Mouse (Mus musculus): ENCODE measurements around the gene Flvcr2.

Flvcr2 gene

GRCm38 (mm10) chr12:85729945-85730290 lies 16.4 kb upstream of the Flvcr2 start:
- no peak for DNase-seq (ENCODE audit: low spot score in 2 of 2)

DNA sequence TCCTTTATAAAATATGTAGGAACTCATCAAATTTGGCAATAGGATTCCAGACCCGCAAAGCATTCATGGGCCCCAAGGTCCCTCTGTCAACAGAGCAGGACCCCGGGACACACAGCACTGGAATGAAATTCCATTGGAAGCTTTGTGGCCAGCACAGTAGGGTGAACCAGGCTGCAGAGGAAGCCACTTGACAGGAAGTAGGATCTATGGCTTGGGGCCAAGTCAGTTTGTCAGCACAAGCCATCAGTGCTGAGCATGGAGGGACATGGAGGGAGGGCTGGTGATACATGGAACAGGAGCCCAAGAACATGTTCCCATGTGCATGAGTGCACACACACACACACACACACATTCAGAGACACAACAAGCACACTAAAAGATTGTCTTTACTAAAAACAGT lies 10.1 kb upstream of the Flvcr2 start:
- DNase-seq (ENCODE audit: low spot score in 2 of 2), result no peak

GRCm38 (mm10) chr12:85736960-85737359 lies 9.4 kb upstream of the Flvcr2 start:
- DNase-seq (ENCODE audit: low spot score in 2 of 2), result no peak

- no peak for DNase-seq (ENCODE audit: low spot score in 2 of 2)
Measured at GRCm38 (mm10) chr12:85746696-85747219, 419 bp downstream of the Flvcr2 start.

GRCm38 (mm10) chr12:85747343-85747742 lies 1.0 kb downstream of the Flvcr2 start:
- DNase-seq (ENCODE audit: low spot score in 2 of 2), result no peak

GRCm38 (mm10) chr12:85749861-85750260 lies 3.5 kb downstream of the Flvcr2 start:
- no peak for DNase-seq (ENCODE audit: low spot score in 2 of 2)

DNA sequence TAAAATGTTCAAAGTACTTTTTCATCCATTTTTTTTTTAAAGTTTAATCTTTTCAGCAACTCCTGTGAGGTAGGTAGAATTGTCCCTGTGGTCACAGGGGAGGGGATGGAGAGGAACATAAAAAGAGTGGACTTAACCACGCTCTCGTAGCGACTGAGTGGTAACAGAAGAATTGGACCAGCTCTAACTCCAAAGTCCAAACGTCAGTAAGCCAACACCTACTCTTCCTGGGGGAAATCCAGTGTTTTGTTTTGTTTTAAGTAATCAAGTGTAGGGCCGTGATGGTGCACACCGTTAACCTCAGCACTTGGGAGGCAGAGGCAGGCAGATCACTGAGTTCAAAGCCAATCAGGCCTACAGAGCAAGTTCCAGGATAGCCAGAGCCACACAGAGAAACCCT lies 5.8 kb downstream of the Flvcr2 start:
- DNase-seq (ENCODE audit: low spot score in 2 of 2), result no peak

DNA sequence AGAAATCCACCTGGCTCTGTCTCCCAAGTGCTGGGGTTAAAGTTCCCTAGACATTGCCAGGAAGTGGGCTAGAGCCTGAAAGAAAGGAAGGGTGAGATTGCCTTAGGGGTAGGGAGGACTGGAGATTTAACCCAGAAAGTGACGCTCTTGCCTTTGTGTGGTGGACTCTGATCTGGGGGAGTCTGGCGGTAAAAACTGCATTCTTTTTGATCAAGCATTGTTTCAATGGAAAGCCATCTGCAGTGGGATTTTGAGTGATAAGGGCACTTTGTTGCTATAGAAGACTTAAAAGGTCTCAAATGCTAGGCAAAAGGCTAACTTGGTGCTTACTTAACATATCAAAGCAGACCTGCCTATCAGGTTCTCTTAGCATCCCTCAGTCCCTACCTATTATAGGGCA lies 6.9 kb downstream of the Flvcr2 start:
- no peak for DNase-seq (ENCODE audit: low spot score in 2 of 2)

DNA sequence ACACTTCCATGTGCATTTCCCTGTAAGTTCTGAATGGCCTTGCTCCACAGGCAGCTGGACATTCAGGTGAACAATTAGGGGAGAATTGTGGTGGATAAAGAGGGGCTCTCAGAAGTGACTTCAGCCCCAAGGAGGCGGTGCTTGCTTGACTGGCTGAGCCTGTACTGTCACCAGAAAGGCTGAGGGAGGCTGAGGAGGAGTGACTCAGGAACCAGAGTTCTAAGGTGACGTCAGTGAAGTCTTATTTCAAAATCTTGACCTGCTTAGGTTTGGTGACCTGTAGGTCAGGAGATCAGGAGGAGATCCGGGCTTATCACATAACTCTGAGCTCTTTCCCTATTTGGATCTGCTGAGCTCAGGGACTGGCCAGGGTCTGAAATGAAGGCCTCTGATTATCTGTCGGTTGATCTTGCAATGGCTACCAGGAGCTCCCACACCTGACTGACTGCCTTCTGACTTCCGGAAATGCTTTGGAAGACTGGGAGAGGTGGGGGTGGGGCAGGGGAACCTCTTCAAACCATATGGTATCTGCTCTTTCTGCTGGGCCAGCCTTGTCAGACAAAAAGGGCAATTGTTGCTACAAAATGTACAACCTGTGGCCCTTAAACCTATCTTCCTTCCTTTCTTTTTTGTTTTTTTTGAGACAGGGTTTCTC lies 8.4 kb downstream of the Flvcr2 start:
- no peak for DNase-seq (ENCODE audit: low spot score in 2 of 2)

DNA sequence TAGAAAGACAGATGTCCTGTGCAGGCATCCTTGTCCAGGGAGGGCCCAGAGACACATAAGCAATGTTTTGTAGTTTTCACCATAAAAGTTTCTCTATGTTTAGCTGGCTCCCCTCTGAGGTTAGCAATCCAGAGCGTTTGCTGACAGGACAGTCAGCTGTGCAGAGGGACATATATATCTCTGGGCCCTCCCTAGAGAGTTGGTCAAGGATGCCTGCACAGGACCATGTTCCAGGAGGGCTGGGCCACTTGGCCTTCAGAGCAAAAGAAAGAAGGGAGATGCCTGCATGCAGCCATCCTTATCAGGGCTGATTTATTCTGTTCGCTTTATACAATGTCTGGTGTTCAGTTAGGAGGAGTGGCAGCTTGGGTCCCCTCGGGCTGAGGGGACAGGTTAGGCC lies 10.1 kb downstream of the Flvcr2 start:
- no peak for DNase-seq (ENCODE audit: low spot score in 2 of 2)

DNA sequence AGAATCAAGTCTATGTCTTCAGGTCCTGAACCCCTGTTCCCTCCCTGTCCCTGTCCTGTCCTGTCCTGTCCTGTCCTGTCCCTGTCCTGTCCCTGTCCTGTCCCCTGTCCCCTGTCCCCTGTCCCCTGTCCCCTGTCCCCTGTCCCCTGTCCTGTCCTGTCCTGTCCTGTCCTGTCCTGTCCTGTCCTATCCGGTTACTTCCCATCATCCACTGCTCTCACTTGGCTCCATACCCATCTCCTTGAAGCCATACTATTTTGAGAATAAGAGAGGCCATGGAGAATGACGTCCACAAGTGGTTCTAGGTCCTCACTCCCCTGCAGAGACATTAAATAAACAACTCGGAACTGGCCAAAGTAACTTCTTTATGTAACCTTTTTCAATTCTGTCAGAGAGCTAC lies 10.7 kb downstream of the Flvcr2 start:
- DNase-seq (ENCODE audit: low spot score in 2 of 2), result no peak

DNA sequence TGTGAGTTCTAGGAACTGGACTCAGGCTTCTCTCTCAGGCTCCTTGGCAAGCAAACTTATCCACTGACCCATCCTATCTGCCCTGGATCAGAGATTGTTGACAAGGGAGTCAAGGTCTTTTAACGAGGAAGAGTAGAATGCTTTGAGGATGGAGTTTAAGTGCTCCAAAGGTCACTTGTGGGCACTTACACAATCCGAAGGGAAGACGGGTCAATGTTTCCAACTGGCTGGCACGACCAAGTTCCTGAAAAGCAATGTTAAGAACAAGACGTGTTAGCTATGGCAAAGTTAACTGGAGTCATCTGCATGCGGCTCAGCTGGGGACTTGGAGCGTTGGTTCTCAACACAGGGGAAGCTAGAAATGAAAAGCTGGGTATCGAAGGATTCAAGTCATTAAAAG lies 12.4 kb downstream of the Flvcr2 start:
- DNase-seq (ENCODE audit: low spot score in 2 of 2), result peak in 1 of 2 experiments; percentile 23

DNA sequence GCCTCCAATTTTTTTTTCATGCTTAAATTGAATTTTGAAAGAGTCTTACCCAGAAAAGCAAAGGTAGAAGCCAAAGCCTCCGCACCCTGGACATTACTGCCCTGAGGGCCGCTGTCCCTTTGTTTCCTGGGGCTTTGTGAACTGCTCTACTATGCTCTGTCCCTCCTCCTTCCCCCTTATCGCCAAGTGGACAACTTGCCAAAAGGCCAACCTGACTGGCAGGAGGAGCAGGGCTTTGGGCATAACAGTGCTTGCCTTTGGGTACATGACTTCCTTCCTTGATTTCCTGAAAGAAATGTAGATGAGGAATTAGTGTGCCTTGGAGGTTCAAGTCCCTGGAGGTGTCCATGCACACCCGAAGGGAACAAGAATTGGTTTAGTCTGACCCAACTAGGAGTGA lies 15.1 kb downstream of the Flvcr2 start:
- DNase-seq (ENCODE audit: low spot score in 2 of 2), result no peak

DNA sequence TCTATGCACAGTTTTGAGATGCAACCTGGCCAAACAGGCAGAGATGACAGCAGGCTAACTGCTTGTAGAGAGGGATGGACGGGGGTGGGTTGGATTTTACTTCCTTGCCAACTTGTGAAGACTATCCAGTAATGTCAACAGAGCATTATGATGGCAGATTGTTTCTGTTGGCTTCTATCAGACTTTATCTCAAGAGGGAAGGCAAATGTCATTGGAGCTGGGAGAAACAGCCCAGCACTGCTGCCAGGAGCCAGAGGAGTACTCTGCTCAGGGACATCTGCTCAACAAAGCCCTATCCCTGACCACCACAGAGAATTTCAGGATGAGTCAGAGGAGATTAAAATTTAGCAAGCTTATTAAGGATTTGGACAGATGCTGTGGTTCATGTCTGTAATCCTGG lies 18.3 kb downstream of the Flvcr2 start:
- no peak for DNase-seq (ENCODE audit: low spot score in 2 of 2)

DNA sequence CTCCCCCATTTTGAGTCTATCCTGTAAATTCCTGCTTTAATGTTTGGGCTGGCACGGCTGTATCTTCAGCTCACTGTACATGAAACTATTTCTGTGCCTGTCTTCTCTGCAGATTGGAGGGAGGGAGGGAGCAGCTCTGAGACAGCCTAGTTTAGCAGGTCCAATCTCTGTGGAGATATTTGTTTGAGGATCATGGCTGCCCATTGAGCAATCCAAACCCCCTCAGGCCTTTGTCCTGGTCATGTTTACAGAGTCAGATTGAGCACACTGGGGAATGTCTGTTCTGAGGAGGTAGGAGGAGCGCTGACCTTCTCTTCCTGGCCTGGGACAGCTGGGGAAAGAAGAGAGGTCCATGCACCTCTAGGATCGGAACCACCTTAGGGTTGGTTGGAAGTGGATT lies 19.9 kb downstream of the Flvcr2 start:
- no peak for DNase-seq (ENCODE audit: low spot score in 2 of 2)

DNA sequence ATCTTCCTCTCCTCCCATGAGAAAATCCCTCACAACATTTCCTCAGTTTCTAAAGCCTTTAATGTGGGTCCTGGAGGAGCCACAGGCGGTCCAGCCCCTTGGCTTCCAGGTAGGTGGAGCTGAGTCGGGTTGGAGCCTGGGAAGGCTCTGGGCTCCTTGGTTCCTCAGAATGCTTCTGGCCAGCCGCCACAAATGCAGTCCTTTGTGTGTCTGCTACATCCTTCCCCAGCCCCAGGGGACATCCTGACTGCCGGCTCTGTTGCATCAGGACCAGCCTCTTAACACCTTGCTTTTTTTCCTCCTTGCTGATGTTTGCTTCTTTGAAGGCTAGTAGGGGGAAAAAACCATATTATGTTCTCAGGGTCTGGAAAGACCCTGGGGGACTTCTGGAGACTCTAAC lies 21.4 kb downstream of the Flvcr2 start:
- DNase-seq (ENCODE audit: low spot score in 2 of 2), result no peak

GRCm38 (mm10) chr12:85771356-85771755 lies 25.0 kb downstream of the Flvcr2 start:
- peak in 1 of 2 experiments; percentile 47 for DNase-seq (ENCODE audit: low spot score in 2 of 2)

- DNase-seq (ENCODE audit: low spot score in 2 of 2), result no peak
Measured at GRCm38 (mm10) chr12:85778962-85779361, 32.6 kb downstream of the Flvcr2 start.

DNA sequence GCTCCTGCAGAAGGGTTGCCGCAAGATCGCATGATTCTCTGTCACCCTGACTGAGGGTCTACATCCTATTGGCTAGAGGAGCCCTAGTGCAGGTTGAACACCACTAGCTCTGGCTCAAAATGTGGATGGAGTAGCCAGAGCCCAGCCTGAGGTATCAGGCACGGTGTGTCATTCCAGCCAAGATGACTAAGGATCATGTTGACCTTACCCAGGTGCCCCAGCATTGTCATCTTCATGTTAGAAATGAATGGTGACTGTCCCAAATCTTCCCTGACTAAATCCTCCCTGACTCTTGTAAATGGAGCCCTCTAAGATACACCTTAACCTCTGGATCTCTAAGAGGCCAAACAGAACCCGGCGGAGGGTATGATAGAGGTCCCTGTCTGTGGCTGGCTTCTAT lies 33.4 kb downstream of the Flvcr2 start:
- no peak for DNase-seq (ENCODE audit: low spot score in 2 of 2)

- DNase-seq (ENCODE audit: low spot score in 2 of 2), result no peak
Measured at GRCm38 (mm10) chr12:85781606-85782005, 35.3 kb downstream of the Flvcr2 start.

DNA sequence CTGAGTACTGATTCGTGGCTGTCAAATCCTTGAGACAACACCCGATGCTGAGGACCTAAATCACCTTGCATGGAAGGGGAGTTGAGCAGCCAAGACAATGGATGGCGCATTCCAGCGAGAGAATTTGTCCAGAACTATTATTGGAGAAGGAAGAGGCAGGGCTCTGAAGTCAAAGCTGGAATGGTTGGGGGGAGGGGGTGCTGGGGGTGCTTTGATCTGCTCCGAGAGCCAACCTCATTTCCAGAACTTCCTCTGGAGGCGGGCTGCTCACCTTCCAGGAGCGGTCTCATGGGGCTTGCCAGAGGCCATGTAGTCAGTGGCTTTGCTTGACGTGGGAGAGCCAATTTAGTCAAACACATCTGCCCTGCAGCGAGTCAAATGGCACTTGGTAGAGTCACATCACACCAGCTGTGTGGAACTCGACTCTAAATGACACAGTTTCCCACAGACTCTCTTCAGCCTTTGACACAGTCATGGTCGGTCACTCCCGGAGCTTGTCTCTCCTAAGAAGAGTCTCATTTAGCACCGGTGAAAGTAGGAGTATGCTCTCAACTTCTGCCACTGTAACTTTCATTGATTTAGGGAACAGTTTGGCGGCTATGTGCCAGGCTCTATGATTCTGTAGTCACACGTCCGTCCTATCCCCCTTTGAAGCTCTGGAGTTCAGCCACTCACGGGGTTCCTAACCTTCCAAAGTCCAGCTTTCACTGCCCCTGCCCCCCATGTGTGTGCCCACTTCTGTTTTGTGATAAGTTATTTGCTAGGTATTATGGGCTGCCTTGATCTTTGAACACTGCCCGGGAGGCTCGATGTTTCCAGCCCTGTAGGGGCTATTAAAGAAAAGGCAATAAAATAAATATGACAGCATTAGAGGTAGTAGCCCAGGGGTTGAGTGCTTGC lies 38.8 kb downstream of the Flvcr2 start:
- DNase-seq (ENCODE audit: low spot score in 2 of 2), result no peak

DNA sequence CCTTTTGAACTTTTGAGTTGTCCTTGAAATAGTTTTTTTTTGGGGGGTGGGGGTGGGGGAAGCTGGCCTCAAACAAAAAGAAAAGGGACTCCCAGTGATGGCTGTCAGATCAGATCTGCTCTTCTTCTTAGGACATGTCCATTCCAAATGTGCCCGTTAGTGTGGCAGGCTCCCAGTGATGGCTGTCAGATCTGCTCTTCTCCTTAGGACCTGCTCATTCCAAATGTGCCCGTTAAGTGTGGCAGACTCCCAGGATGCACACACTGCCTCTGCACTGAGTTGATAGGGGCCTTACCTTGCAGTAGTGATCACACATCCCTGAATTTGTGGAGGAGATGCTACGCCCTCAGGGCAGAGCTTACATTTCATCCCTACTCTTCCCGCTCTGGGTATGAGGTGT lies 45.8 kb downstream of the Flvcr2 start:
- DNase-seq (ENCODE audit: low spot score in 2 of 2), result no peak

GRCm38 (mm10) chr12:85792821-85793346 lies 46.5 kb downstream of the Flvcr2 start:
- peak; percentile 19 to 32 for DNase-seq (ENCODE audit: low spot score in 2 of 2)
